Mouse (Mus musculus) heart, adult 2 months (tissue): ENCODE data around the gene Myzap.

Experiments used
- CTCF ChIP-seq: fragments of 200-600 bp; IDR thresholded peaks from 2 replicates; pipeline ENCODE4 v1.8.1; 2022; ENCODE audit warnings: antibody characterized with exemption, mild to moderate bottlenecking, moderate library complexity
- EP300 ChIP-seq: fragments of 200-500 bp; IDR thresholded peaks from 2 replicates; pipeline ENCODE4 v1.6.1; 2011; ENCODE audit warnings: low read depth, low read length, control low read depth; ENCODE audit not compliant: insufficient read depth
- POLR2A ChIP-seq: fragments of 200-500 bp; IDR thresholded peaks from 2 replicates; pipeline ENCODE4 v1.6.1; 2011; ENCODE audit warnings: mild to moderate bottlenecking, low read depth, low read length, control low read depth; ENCODE audit not compliant: insufficient read depth

DNA sequence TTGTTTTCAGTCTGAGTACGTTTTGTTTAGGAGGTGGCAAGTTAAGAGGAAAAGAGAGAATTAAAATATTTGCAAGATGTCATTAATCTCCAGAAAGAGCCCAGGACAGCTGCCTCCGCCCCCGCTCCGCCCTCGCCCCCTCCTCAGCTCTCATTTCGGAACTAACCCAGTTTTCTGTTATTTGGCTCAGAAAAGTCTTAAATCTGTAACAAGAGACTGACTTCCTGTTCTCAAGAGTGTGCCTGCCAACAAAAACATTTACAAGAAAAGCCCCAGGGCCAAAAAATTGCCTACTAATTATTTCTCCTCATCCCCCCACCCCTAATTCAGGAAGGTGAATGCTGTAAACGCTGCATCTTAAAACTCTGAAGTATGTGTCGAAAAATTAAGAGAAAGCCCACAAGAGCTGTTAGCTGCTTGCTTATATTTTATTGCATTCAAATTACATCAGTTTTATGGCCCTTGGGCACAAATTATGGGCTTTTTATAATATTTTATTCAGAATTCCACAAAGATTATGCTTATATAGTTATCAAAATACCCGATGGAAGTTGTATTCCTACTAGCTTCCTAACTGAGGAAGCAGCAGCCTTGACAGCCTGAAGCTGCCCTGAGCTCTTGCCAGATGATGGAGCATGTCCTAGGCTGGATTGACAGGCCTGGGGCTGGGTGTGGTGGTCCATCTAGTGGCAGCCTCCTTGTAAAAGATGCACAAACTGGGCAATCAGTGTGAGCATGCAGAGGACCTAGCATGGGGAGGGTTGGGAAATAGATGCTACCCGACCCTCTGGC is 93.6 kb downstream of the Myzap start:
- TF ChIP-seq POLR2A (no peak), CTCF (no peak), EP300 (no peak)
